Mouse (Mus musculus): ENCODE results near the gene B3gntl1. TPM values are rescaled to one million over a fixed set of nuclear protein-coding genes. Genes with fewer than 3 reads are reported as not detected.

The B3gntl1 gene
- polyA plus RNA-seq, 1 experiment: 13.5 TPM

GRCm38 (mm10) chr11:121712987-121713386 is 40.0 kb upstream of the B3gntl1 start:
- H3K4me1 ChIP-seq (ENCODE audit: control insufficient read depth, insufficient read depth, low read length): peaks cover 3% of the 10 kb centered on the region
- no peak overlapping the region for H3K9ac ChIP-seq (ENCODE audit: low read depth, poor library complexity, severe bottlenecking)
- no peak for TF ChIP-seq EP300 (IDR thresholded peaks at IDR 0.05; ENCODE audit: insufficient read depth, low read depth, low read length)
- TF ChIP-seq CTCF (IDR thresholded peaks at IDR 0.05; ENCODE audit: low read depth, low read length): no peak
- no peak for TF ChIP-seq POLR2A (IDR thresholded peaks at IDR 0.05; ENCODE audit: insufficient read depth, low read length)
- no peak overlapping the region for H3K27ac ChIP-seq (ENCODE audit: insufficient read depth, low read length)
- no peak overlapping the region for H3K4me3 ChIP-seq (ENCODE audit: low read depth, low read length)
- H3K9me3 ChIP-seq (replicated peaks; ENCODE audit: control insufficient read depth, insufficient read depth, low read length, poor library complexity, severe bottlenecking): no peaks in the 10 kb centered on the region
- H3K36me3 ChIP-seq (ENCODE audit: control insufficient read depth, insufficient read depth, low read length, poor library complexity, severe bottlenecking): no peaks in the 10 kb centered on the region
- H3K27me3 ChIP-seq (ENCODE audit: control insufficient read depth, insufficient read depth, low read length, poor library complexity, severe bottlenecking): no peaks in the 10 kb centered on the region

GRCm38 (mm10) chr11:121710245-121710644 is 37.3 kb upstream of the B3gntl1 start:
- no peaks in the 10 kb centered on the region for H3K9me3 ChIP-seq (replicated peaks; ENCODE audit: control insufficient read depth, insufficient read depth, low read length, poor library complexity, severe bottlenecking)
- no peak overlapping the region for H3K27ac ChIP-seq (ENCODE audit: insufficient read depth, low read length)
- H3K27me3 ChIP-seq (ENCODE audit: control insufficient read depth, insufficient read depth, low read length, poor library complexity, severe bottlenecking): no peaks in the 10 kb centered on the region
- H3K4me3 ChIP-seq (ENCODE audit: low read depth, low read length): no peak overlapping the region
- H3K36me3 ChIP-seq (ENCODE audit: control insufficient read depth, insufficient read depth, low read length, poor library complexity, severe bottlenecking): no peaks in the 10 kb centered on the region
- no peaks in the 10 kb centered on the region for H3K4me1 ChIP-seq (ENCODE audit: control insufficient read depth, insufficient read depth, low read length)
- TF ChIP-seq POLR2A (IDR thresholded peaks at IDR 0.05; ENCODE audit: insufficient read depth, low read length) (no peak), CTCF (IDR thresholded peaks at IDR 0.05; ENCODE audit: low read depth, low read length) (no peak), EP300 (IDR thresholded peaks at IDR 0.05; ENCODE audit: insufficient read depth, low read depth, low read length) (no peak)
- H3K9ac ChIP-seq (ENCODE audit: low read depth, poor library complexity, severe bottlenecking): no peak overlapping the region

- Histone ChIP-seq H3K27me3 (ENCODE audit: control insufficient read depth, insufficient read depth, low read length, poor library complexity, severe bottlenecking) (0 out of 2 replicates have a peak, but pooled peaks cover 2% of the 10 kb centered on the region), H3K9ac (ENCODE audit: low read depth, poor library complexity, severe bottlenecking) (no peak overlapping the region), H3K4me1 (ENCODE audit: control insufficient read depth, insufficient read depth, low read length) (no peaks in the 10 kb centered on the region), H3K9me3 (replicated peaks; ENCODE audit: control insufficient read depth, insufficient read depth, low read length, poor library complexity, severe bottlenecking) (no peaks in the 10 kb centered on the region), H3K36me3 (ENCODE audit: control insufficient read depth, insufficient read depth, low read length, poor library complexity, severe bottlenecking) (no peaks in the 10 kb centered on the region), H3K4me3 (ENCODE audit: low read depth, low read length) (no peak overlapping the region), H3K27ac (ENCODE audit: insufficient read depth, low read length) (no peak overlapping the region)
- TF ChIP-seq CTCF (IDR thresholded peaks at IDR 0.05; ENCODE audit: low read depth, low read length) (no peak), POLR2A (IDR thresholded peaks at IDR 0.05; ENCODE audit: insufficient read depth, low read length) (no peak), EP300 (IDR thresholded peaks at IDR 0.05; ENCODE audit: insufficient read depth, low read depth, low read length) (no peak)
Measured at GRCm38 (mm10) chr11:121709278-121709677, 36.3 kb upstream of the B3gntl1 start.

- TF ChIP-seq EP300 (IDR thresholded peaks at IDR 0.05; ENCODE audit: insufficient read depth, low read depth, low read length) (no peak), CTCF (IDR thresholded peaks at IDR 0.05; ENCODE audit: low read depth, low read length) (no peak), POLR2A (IDR thresholded peaks at IDR 0.05; ENCODE audit: insufficient read depth, low read length) (no peak)
- no peaks in the 10 kb centered on the region for H3K4me1 ChIP-seq (ENCODE audit: control insufficient read depth, insufficient read depth, low read length)
- H3K9me3 ChIP-seq (replicated peaks; ENCODE audit: control insufficient read depth, insufficient read depth, low read length, poor library complexity, severe bottlenecking): no peaks in the 10 kb centered on the region
- no peak overlapping the region for H3K9ac ChIP-seq (ENCODE audit: low read depth, poor library complexity, severe bottlenecking)
- H3K27me3 ChIP-seq (ENCODE audit: control insufficient read depth, insufficient read depth, low read length, poor library complexity, severe bottlenecking): 0 out of 2 replicates have a peak, but pooled peaks cover 6% of the 10 kb centered on the region
- H3K36me3 ChIP-seq (ENCODE audit: control insufficient read depth, insufficient read depth, low read length, poor library complexity, severe bottlenecking): no peaks in the 10 kb centered on the region
- no peak overlapping the region for H3K27ac ChIP-seq (ENCODE audit: insufficient read depth, low read length)
- no peak overlapping the region for H3K4me3 ChIP-seq (ENCODE audit: low read depth, low read length)
Measured at GRCm38 (mm10) chr11:121706521-121707005, 33.6 kb upstream of the B3gntl1 start.

GRCm38 (mm10) chr11:121703619-121704215 is 30.8 kb upstream of the B3gntl1 start:
- Histone ChIP-seq H3K27me3 (ENCODE audit: control insufficient read depth, insufficient read depth, low read length, poor library complexity, severe bottlenecking) (0 out of 2 replicates have a peak, but pooled peaks cover 6% of the 10 kb centered on the region), H3K36me3 (ENCODE audit: control insufficient read depth, insufficient read depth, low read length, poor library complexity, severe bottlenecking) (no peaks in the 10 kb centered on the region), H3K9ac (ENCODE audit: low read depth, poor library complexity, severe bottlenecking) (no peak overlapping the region; the same call in 1 of the 2 replicates), H3K27ac (ENCODE audit: insufficient read depth, low read length) (no peak overlapping the region), H3K4me1 (ENCODE audit: control insufficient read depth, insufficient read depth, low read length) (no peaks in the 10 kb centered on the region), H3K9me3 (replicated peaks; ENCODE audit: control insufficient read depth, insufficient read depth, low read length, poor library complexity, severe bottlenecking) (no peaks in the 10 kb centered on the region), H3K4me3 (ENCODE audit: low read depth, low read length) (0 out of 2 replicates have a peak overlapping the region, but pooled peaks have one; percentile 72)
- TF ChIP-seq POLR2A (IDR thresholded peaks at IDR 0.05; ENCODE audit: insufficient read depth, low read length) (no peak), EP300 (IDR thresholded peaks at IDR 0.05; ENCODE audit: insufficient read depth, low read depth, low read length) (no peak), CTCF (IDR thresholded peaks at IDR 0.05; ENCODE audit: low read depth, low read length) (no peak)

GRCm38 (mm10) chr11:121702895-121703618 is 30.1 kb upstream of the B3gntl1 start:
- Histone ChIP-seq H3K27me3 (ENCODE audit: control insufficient read depth, insufficient read depth, low read length, poor library complexity, severe bottlenecking) (0 out of 2 replicates have a peak, but pooled peaks cover 6% of the 10 kb centered on the region), H3K4me3 (ENCODE audit: low read depth, low read length) (peak overlapping the region; percentile 72), H3K4me1 (ENCODE audit: control insufficient read depth, insufficient read depth, low read length) (no peaks in the 10 kb centered on the region), H3K9ac (ENCODE audit: low read depth, poor library complexity, severe bottlenecking) (peak overlapping the region; percentile 7), H3K9me3 (replicated peaks; ENCODE audit: control insufficient read depth, insufficient read depth, low read length, poor library complexity, severe bottlenecking) (no peaks in the 10 kb centered on the region), H3K36me3 (ENCODE audit: control insufficient read depth, insufficient read depth, low read length, poor library complexity, severe bottlenecking) (no peaks in the 10 kb centered on the region), H3K27ac (ENCODE audit: insufficient read depth, low read length) (no peak overlapping the region)
- TF ChIP-seq POLR2A (IDR thresholded peaks at IDR 0.05; ENCODE audit: insufficient read depth, low read length): no peak
- no peak for TF ChIP-seq CTCF (IDR thresholded peaks at IDR 0.05; ENCODE audit: low read depth, low read length)
- TF ChIP-seq EP300 (IDR thresholded peaks at IDR 0.05; ENCODE audit: insufficient read depth, low read depth, low read length): no peak

Data from ES-Bruce4 (cell line).